Mouse (Mus musculus): Measurements from ENCODE around the gene Trp53tg5.

GRCm38 (mm10) chr2:164518266-164519170 lies 45.0 kb upstream of the Trp53tg5 start:
- TF ChIP-seq CTCF (IDR thresholded peaks at IDR 0.05; ENCODE audit: low read depth) (no peak), EP300 (IDR thresholded peaks at IDR 0.05; ENCODE audit: low read depth) (no peak)

All from heart, postnatal 0 days (tissue).